Mouse (Mus musculus) layer of hippocampus, postnatal 36 days (tissue): Measurements from ENCODE around the gene Vwc2l. TPM values are rescaled to one million over a fixed set of nuclear protein-coding genes. Genes with fewer than 3 reads are reported as not detected.

ENCODE experiments used
- DNase-seq, 2 experiments: peaks; one replicate each; pipeline ENCODE4 v3.0.0; 2022
- total RNA-seq, 2 experiments: library from RNA; stranded (reverse); gene quantifications; 2 replicates each; pipeline ENCODE4 v1.2.3; 2021

The Vwc2l gene
- total RNA-seq, result 1 to 10 TPM; 5.3 to 5.4 TPM

DNA sequence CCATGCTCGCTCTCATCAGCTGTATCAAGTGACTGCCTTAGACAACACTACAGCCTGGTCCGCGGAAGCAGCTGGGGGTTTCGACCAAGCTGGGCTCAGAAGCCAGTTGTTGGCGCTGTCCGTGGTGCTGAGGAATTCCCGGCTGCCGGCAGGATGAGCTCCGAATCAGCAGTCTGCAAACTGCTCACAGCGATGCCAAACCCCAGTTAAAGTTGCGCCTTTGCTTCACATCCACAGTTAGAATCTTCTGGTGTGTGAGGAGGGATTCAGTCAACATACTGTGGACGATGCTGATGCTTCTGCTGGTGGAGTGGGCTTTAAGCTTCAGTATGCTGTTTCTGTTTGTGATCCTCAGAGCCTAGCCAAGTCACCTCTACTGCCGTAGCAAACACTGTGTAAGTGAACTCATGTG is at the start of gene Vwc2l:
Vwc2l (plus strand) TSS at position 61 of the 412 bp plus-strand sequence.
- DNase-seq, result peak; percentile 32 to 34

DNA sequence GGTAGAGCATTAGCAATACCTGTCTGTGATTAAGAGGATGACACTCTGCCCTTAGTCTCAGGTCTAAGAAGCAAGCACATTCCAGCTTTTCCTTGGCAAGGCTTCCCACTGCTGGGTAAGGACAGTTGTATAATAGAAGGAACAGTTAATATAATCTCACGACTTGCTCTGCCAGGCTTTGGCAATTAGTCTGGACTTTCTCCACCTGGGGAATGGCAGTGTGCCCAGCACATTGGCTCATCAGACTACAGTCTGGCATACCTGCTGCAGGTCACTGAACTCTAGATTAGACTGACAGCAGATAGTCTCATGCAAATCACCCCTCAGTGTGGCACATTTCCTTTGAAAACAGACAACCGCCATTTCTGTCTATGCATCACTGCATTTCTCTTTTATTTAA is 33.0 kb upstream of the Vwc2l start:
- no peak for DNase-seq

DNA sequence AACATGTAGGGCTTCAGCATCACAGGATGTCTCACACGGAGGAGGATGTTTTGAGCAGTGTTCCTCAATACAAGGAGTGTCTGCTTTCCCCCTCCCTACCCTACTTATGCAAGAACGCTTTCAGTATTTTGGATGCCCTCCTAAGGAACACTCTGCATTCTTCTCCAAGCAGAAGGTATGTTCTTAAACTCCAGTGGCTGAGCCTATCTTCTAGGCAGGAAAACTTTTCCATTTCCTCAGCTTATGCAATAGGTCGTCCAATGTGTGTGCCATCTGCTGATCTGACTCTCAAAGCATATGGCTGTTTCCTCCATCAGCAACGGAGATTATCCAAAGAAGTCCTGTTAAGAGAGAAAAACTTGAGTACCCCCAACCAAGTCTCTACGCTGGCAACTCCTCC is 25.2 kb upstream of the Vwc2l start:
- peak in 1 of 2 experiments; percentile 18 for DNase-seq

DNA sequence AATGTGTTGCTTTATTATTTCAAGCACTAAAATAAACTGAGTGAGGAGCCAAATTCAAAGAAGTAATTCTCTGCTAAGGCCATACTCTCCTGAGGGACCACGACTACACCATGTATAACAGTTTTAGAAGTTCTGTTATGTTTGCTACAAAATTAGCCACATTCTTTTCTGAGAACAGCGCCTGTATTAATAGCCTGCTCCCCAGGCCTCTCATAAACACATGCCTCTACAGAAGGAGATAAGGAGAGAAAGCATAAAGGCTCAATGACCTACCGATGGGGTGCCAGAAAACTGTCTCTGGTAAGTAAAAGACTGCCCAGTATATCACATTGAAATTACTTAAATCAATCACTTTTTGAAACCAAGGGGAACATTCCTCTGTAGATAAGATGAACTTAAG is 21.6 kb upstream of the Vwc2l start:
- DNase-seq, result no peak

DNA sequence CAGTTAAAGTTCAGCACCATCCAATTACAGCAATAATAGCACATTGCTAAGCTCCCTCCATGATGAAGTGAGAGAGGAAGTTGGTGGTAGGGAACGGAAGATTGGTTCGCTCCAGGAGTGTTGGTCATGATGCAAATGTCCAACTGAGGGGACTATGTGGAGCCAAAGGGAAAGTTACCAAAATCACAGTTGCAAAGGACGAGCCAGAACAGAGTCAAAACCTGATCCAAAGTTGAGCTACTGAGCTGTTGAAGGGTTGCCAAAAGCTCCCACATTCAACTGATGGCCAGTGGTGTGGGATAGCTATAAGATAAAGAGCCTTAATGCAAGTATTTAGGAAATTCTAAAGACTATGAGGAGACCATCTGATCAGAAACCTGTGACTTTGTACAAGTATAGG is 19.7 kb upstream of the Vwc2l start:
- no peak for DNase-seq

DNA sequence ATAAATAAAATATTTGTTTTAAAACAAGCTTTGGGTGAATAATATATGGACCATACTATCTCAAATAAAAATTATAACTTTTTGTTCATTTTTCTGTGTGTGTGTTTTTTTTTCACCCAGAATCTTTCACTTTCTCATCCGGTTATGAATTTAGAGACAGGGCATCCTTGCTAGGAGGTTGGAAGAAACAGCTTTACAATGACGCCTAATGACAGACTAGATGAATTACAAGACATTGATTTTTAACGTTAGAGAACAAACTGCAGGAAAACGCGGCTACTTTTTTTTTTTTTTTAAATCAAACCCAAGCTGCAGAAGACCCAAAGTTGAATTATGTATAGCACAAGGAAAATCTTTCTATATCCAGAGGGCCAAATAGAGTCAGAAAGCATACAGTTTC is 470 bp upstream of the Vwc2l start:
- DNase-seq, result no peak

DNA sequence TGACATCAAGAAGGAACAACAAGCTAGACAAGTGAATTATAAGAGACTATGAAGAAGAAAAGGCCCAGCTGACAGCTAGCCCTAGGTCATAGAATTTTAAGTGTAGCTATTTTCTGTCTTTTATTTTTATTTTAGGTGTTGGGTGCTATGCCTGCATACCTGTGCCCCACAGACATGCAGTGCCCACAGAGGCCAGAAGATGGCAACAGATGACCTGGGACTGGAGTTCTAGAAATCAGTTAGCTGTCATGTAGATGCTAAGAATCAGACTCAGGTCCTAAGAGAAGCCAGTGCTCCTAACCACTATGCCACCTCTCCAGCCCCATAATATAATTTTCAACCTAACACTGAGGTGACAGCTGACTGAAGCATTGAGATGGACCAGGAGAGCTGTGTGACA is 61.6 kb downstream of the Vwc2l start:
- DNase-seq, result no peak

DNA sequence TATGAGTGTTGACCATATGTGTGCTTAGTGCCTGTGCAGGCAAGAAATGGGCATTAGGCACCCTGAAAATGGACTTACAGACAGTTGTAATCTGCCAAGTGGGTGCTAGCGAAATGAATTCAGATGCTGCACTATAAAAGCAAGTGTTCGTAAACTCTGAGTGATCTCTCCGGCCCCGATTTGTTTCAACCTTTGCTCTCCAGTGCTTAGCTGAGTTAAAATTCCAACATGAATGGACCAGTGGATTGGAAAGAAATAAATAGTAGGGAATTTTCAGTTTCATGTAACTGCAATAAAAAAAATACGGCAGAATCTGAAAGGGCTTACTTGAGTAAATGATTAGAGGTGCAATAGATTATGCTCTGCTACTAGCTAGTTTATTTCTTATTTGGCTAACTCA is 66.1 kb downstream of the Vwc2l start:
- DNase-seq, result no peak

DNA sequence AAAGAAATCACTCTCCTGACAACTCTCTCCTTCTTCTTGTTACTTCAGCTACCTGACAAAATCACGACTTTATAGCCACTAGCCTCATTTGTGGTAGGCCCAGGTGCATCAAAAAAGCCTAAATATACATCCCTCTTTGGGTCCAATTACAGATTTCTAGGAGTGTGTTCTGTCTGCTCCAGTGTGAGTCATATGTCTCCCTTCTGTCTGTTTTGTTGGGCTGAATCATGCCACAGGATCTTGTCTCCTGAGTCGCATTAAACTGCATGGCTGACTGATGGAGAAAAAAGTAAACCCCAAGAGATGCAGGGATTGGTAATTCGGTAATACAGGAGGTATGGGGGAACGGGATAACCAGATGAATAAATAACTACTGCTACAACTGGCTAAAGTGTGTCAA is 69.6 kb downstream of the Vwc2l start:
- DNase-seq, result no peak

DNA sequence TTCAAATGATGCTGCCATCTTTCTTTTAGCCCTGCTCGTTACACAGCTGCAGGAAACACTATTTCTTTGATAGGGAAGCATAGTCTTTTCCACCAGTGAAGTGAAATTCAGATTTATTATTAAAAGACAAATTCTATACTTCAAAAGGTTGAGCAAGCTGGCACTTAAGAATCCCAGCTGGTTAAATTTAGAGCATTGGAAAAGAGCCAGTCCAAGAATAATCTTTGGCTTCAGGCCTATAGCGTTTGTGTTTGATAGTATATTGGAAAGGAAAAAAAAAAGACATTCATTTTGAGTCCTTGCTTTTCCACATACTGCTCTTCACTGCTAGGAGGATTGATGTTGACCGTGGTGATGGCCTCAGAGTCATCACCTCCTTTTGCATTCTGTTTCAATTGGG is 77.9 kb downstream of the Vwc2l start:
- DNase-seq, result no peak

DNA sequence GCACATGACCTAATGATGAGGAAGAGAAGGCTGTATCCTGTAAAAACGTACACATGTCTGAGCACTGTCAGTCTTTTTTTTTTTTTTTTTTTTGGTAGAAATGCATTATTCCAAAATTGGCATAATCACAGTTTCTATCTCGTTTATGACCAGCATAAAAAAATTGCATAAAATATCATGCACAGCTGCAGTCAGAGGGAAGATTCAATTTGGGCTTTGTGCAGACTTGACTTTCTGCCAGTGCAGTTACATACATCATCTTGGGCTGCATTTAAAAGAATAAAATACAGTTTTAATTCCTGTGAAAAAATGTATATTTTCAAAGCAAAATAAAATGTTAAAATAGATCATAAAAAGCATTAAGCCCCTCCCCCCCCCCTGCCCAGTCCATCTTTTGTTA is 97.6 kb downstream of the Vwc2l start:
- no peak for DNase-seq

DNA sequence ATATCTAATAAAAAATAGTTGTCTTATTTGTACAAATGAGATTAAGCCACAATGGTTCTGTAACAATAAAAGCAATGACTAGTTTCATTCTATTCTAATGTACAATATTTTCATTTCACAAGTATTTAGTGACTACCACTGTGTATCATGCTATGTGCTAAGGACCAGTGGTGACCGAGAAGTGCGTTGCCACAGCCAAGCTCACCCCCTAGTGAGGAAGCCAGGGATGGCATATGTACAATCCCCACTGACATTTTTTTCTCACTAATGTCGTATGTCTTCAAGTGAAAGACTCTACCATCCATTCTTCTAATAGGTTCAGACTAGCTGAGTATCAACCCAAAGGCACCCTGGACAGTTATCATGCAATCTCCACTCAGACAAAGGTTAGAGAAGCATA is 107.7 kb downstream of the Vwc2l start:
- no peak for DNase-seq

DNA sequence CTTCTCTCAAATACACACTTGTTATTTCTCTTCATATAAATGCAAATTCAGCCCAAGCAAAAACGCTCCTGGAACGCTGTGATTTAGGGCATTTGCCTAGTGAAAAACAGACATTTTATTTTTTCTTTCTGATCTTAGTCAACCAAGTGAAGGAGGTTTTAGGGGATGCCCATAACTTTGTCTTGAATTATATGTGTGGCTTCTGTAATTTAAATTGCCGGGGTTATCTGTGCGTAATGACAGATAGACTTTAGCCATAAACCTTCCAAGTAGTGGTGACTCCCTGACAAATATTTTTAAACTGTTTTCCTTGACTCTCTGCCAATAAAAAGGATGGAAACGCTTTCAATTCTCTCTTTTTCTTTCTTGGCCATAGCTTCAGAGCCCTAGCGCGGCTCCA is 116.7 kb downstream of the Vwc2l start:
- DNase-seq, result no peak

DNA sequence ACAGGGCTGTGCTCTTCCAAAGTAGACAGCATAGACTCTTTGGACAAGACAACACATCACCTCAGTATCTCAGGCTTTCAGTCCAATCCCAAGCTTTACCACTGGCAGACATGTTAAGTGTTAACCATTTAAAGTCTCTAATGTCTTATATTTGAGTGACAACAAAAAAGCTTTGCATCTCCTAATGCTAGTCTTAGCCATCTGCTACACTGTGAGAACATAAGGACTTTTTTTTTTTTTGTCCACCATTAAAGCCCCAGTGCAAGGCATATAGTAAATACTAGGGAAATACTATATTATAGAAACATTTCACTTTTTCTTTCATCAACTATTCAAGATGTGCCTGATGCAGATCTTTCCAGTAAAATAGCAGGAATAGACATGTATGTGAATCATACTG is 119.8 kb downstream of the Vwc2l start:
- no peak for DNase-seq

DNA sequence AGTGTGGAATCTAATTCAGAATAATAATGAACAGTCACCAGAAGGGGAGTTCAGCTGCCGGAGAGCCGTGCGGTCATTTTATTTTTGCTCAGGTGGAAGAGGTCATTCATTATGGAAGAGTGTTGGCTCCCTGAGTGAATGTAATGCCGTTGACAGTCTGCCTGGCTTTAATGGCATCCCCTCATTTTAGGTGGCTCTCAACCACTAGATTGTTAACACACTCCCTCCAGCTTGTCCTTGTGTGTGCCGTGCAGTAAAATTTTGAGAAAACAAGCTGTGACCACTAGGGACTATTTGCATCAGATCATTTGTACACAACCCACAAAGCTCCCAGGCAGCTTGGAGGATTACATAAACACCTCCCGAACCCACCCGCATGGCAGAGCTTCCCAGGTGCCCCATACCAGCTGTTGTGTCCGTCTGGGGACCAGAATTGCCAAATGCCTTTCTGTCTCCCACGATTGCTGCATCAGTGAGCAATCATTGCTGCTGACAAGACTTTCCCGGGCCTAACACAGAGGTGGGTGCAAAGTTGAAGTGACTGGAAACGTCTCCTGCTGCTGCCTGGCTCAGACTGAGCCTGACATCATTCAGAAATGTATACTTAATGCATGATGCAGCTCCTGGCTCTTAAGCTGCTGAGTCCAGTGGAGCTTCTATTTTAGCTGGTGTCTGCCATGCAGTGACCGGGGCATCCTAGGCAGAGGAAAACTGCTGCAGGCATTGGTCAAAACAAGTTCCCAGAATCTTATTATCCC is 126.3 kb downstream of the Vwc2l start:
- DNase-seq, result peak; percentile 37 to 40

DNA sequence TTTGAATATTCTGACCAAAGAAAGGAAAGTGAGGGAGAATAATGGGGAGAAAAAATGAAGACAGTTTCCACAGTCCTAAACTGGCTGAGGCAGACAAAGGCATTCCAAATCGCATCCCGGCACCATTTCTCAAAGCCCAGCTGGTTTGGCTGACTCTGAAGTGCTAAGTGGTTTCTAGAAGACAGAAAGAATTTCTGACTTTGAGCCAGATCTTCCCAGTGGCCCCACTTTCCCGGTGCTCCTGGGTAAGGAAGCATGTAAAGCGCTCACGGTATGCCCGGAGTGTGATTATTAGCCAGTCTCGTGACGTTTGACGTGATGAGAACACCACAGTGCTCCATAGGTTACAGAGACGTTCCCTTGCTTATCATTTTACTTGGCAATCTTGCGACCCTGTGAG is 127.9 kb downstream of the Vwc2l start:
- DNase-seq, result no peak

DNA sequence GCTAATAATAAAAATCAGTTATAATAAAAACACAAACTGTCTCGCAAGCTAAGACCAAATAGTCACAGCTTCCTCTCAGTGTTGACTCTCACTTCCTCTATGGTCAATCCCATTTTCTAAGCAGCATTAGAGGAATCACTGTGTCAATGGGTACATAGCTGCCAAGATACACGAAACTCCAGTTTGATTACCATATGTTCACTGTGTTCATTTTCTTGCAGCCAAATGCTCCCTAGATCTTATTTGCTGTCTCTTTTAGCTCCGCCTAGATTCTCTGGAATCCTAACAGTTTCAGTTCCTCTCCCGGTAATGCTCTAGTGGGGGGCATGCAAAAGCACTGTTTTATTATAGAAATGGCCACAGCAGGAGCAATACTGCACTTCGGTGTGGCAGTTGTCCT is 130.4 kb downstream of the Vwc2l start:
- peak in 1 of 2 experiments; percentile 10 for DNase-seq

DNA sequence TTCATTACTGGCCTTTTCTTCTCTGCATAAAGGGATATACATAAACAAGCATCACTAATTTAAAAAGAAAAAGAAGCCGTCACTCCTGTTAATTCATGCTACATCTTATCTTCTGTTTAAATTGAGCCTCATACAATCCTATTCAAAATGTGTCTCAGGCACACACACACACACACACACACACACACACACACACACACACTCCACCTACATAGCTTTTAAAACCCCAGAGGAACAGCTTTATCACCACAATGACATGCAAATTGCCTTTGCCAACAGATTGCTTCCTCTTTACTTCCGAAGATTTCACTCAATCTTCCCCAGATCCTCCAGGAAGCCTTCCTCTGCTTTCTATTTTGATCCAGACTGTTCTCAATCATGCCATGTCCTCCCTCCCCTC is 136.2 kb downstream of the Vwc2l start:
- no peak for DNase-seq

DNA sequence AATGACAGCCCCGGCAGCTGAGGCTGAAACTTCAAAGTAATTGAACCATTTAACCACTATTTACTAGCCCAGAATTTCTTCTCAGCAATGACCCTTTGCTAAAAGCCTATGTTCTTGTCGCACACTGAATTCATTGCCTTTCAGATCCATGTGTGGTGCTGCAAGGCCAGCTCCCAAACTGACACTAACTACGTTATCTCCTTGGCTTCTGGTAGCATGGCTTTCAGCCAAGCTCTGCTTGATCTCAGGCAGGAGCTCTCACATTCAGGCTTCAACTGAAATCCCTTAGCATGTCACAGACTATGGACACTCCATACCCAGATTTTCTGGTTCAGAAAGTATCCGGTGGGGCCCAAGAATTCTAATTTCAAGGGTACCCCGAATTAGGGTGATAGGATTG is 140.6 kb downstream of the Vwc2l start:
- DNase-seq, result no peak

DNA sequence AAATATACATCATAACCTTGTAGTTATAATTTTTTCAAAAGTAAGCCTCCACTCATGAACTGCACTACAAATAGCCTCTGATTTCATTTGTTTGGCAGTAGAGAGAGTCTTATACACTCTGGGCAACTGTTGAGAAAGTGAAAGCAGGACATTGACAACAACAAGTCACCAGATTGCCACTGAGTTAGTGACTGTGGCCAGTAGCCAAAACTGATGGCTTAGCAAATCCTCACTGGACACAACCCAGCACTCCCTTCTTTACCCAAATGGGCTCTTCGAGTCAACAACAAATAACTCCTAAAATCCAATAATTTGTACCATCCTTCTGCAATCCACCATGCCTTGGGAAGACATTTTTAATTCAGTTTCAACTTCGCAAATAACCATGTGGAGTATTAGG is 155.0 kb downstream of the Vwc2l start:
- no peak for DNase-seq

DNA sequence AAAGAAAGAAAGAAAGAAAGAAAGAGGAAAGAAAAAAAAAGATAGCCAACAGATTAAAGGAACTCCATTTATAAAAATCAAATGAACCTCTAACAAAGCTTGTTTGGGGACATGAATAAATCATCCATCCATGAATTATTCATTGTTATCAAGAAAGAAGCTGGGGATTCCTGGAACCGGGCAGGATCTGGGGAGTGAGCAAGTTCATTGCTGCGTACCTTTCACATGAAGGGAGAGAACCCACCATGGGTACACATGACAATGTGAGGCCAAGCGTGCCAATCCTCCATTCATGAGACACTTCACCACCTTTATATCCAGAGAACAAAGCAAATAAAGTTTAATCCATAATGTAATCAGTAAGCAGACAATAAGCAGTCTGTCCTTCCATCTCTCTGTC is 155.8 kb downstream of the Vwc2l start:
- no peak for DNase-seq

DNA sequence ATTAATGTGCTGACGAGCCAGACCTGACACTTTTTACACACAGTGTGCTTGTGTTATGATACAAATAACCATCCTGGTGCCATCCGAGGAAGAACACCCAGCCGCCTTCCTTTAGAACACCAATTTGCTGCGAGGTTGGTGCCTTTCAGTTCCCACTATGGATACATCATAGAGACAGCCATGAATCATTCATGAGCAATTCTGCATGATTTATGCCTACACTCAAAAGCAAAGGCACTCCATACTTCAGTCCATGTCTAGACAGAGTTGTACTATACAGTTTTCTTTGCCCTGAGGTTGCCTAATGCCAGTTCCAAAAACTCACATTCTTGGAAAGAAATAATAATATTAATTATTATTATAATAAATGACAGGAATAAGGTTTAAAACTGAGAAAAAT is 158.6 kb downstream of the Vwc2l start:
- DNase-seq, result no peak

DNA sequence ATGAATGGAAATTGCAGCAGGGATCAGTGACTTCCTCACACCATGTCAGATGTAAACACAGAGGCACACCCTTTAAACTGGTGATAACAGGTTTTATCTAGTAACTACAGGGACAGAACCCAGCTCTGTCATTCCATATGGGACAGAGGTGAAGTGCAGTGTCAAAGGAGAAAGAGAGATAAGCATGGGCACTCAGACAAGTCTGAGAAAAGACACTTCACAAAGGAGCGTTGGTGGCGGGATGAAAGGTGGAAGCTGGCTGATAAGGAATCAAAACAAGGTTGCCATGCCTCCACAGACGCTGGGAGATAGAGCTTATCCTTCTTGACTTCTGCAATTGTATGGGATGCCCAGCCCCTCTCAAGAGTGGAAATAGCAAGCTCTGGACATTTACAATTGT is 176.8 kb downstream of the Vwc2l start:
- no peak for DNase-seq

DNA sequence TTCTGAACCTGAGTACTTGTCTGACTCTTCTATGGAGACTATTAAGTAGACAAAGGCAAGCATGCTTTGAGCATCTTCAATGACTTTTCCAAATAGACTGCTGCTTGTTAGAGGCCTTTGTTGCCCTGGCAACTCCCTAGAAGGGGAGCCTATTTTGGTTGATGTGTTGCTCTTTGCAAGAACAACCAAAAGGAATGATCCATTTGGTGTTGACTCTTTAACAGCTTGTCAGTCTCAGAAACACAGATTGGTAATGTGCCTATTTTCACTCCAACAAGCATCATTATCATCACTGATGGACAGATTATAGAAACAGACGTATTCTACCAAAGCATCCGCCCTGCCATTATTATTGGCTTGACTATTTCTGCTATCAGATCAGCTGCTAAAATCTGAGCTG is 181.9 kb downstream of the Vwc2l start:
- peak; percentile 2 to 5 for DNase-seq

DNA sequence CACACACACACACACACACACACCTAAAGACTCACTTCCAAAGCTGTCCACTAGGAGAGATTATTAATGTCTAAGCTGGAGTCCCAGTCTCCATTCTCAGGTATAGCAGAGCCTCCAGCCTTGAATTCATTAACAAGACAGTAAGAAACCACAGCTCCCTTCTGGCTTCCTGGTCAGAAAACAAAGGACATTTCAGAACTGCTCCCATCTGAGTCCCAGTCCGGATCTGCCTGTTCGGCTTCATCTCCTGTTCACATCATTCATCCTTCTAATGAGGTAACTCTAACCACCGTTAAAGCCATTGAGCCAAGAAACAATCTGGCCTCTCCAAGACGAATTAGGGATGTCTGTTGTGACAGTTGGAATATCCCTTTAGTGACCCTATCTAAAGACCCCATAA is 185.7 kb downstream of the Vwc2l start:
- DNase-seq, result no peak
